Mouse (Mus musculus): ENCODE data around the gene Gm10717.
"Not testable (repeated sequence)": the region's sequence is repeated elsewhere in the genome, so short reads cannot be mapped to it uniquely, and the experiment has no call there.

Gm10717 gene

DNA sequence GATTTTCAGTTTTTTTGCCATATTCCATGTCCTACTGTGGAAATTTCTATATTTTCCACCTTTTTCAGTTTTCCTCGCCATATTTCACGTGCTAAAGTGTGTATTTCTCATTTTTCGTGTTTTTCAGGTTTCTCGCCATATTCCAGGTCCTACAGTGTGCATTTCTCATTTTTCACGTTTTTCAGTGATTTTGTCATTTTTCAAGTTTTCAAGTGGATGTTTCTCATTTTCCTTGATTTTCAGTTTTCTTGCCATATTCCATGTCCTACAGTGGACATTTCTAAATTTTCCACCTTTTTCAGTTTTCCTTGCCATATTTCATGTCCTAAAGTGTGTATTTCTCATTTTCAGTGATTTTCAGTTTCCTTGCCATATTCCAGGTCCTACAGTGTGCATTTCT lies 919 bp downstream of the Gm10717 start:
- DNase-seq = not testable (repeated sequence)

DNA sequence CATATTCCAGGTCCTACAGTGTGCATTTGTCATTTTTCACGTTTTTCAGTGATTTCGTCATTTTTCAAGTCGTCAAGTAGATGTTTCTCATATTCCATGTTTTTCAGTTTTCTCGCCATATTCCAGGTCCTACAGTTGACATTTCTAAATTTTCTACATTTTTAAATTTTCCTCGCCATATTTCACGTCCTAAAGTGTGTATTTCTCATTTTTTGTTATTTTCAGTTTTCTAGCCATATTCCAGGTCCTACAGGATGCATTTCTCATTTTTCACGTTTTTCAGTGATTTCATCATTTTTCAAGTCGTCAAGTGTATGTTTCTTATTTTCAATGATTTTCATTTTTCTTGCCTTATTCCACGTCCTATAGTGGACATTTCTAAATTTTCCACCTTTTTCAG lies 1.5 kb downstream of the Gm10717 start:
- DNase-seq = not testable (repeated sequence)

- DNase-seq = not testable (repeated sequence)
Observed at GRCm38 (mm10) chr9:3027200-3027599, 2.0 kb downstream of the Gm10717 start.

DNA sequence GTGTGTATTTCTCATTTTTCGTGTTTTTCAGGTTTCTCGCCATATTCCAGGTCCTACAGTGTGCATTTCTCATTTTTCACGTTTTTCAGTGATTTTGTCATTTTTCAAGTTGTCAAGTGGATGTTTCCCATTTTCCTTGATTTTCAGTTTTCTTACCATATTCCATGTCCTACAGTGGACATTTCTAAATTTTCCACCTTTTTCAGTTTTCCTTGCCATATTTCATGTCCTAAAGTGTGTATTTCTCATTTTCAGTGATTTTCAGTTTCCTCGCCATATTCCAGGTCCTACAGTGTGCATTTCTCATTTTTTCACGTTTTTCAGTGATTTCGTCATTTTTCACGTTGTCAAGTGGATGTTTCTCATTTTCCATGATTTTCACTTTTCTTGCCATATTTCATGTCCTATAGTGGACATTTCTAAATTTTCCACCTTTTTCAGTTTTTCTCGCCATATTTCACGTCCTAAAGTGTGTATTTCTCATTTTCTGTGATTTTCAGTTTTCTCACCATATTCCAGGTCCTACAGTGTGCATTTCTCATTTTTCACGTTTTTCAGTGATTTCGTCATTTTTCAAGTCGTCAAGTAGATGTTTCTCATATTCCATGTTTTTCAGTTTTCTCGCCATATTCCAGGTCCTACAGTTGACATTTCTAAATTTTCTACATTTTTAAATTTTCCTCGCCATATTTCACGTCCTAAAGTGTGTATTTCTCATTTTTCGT lies 4.2 kb downstream of the Gm10717 start:
- DNase-seq = not testable (repeated sequence)

- DNase-seq = not testable (repeated sequence)
Observed at GRCm38 (mm10) chr9:3030677-3031318, 5.6 kb downstream of the Gm10717 start.

DNA sequence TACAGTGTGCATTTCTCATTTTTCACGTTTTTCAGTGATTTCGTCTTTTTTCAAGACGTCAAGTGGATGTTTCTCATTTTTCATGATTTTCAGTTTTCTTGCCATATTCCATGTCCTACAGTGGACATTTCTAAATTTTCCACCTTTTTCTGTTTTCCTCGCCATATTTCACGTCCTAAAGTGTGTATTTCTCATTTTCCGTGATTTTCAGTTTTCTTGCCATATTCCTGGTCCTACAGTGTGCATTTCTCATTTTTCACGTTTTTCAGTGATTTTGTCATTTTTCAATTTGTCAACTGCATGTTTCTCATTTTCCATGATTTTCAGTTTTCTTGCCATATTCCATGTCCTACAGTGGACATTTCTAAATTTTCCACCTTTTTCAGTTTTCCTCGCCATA lies 9.1 kb downstream of the Gm10717 start, which contains the start of gene Gm17535:
Gene Gm17535, plus strand, starts transcription at position 301 of the 400 bp plus-strand sequence.
- not testable (repeated sequence) for DNase-seq

GRCm38 (mm10) chr9:3036577-3036976 lies 11.4 kb downstream of the Gm10717 start, which contains the start of gene Gm10715:
Gm10715 (plus strand) TSS chr9:3036877.
- DNase-seq = not testable (repeated sequence)

GRCm38 (mm10) chr9:3038161-3038560 lies 12.9 kb downstream of the Gm10717 start:
- DNase-seq = not testable (repeated sequence)
